Mouse (Mus musculus) hindbrain, embryonic 15.5 days (tissue): ENCODE measurements around the gene Gspt2. TPM values are rescaled to one million over a fixed set of nuclear protein-coding genes. Genes with fewer than 3 reads are reported as not detected.
A peak's percentile ranks its signal among the peaks of the same experiment; 100 is the strongest.
"Not testable (repeated sequence)": the region's sequence is repeated elsewhere in the genome, so short reads cannot be mapped to it uniquely, and the experiment has no call there.

Experiments used
- ATAC-seq: fragments of 200-750 bp; cut with Nextera tagmentation; 2 replicates; pipeline ENCODE4 v1.8.0; 2017; ENCODE audit warnings: low read depth, moderate number of reproducible peaks, moderate TSS enrichment; ENCODE audit not compliant: low FRiP score
- H3K27ac ChIP-seq: fragments of 300-500 bp; sonication (generic); replicated peaks from 2 replicates; pipeline ENCODE4 v1.5.1; 2015; ENCODE audit warnings: mild to moderate bottlenecking, inconsistent platforms
- H3K27me3 ChIP-seq: fragments of 300-500 bp; sonication (generic); 2 replicates; pipeline ENCODE4 v1.6.1; 2015; ENCODE audit warnings: control low read depth, inconsistent platforms
- H3K36me3 ChIP-seq: fragments of 300-500 bp; sonication (generic); 2 replicates; pipeline ENCODE4 v1.6.1; 2015; ENCODE audit warnings: control low read depth, inconsistent platforms
- H3K4me1 ChIP-seq: fragments of 300-500 bp; sonication (generic); replicated peaks from 2 replicates; pipeline ENCODE4 v1.6.1; 2015; ENCODE audit warnings: control low read depth, inconsistent platforms
- H3K4me2 ChIP-seq: fragments of 300-500 bp; sonication (generic); 2 replicates; pipeline ENCODE4 v1.6.1; 2015; ENCODE audit warnings: moderate library complexity, mild to moderate bottlenecking, inconsistent platforms
- H3K4me3 ChIP-seq: fragments of 300-500 bp; sonication (generic); 2 replicates; pipeline ENCODE4 v1.5.1; 2015; ENCODE audit warnings: mild to moderate bottlenecking, inconsistent platforms
- H3K9ac ChIP-seq: fragments of 300-500 bp; sonication (generic); 2 replicates; pipeline ENCODE4 v1.6.1; 2015; ENCODE audit warnings: inconsistent platforms
- H3K9me3 ChIP-seq: fragments of 300-500 bp; sonication (generic); 2 replicates; pipeline ENCODE4 v1.6.1; 2016; ENCODE audit warnings: control low read depth, inconsistent platforms
- WGBS: fragments of 180-500 bp; shearing (Covaris S2); methylation state at CpG from one replicate; pipeline ENCODE4 v1.1.7; 2015; 5-methylcytosine and 5-hydroxymethylcytosine counted together
- polyA plus RNA-seq: library from polyadenylated mRNA; unstranded; fragments of >200 nt; fragmentation: Nextera tagmentation; extraction: Ambion mirVana; gene quantifications from 2 replicates; pipeline ENCODE4 v1.2.1, GENCODE M21; 2015

The Gspt2 gene
- polyA plus RNA-seq: 22.2 and 22.6 TPM in 2 replicates

DNA sequence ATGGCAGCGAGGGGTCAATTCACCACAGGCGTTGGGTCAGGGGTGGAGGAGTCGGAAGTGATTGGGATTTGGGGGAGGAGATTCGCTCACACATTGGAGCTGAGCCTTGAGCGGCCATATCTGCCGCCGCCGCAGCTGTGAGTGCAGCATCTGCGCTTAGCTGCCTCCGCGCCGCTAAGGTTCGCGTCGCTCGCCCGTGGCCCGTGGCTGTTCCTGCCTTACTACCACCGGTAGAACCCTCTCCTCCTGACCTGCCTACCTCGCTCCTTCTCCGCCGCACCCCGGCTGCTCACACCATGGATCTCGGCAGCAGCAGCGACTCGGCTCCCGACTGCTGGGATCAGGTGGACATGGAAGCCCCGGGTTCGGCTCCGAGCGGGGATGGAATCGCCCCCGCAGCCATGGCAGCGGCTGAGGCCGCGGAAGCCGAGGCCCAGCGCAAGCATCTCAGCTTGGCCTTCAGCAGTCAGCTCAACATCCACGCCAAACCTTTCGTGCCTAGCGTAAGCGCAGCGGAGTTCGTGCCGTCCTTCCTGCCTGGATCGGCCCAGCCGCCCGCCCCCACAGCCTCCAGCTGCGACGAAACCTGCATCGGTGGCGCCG, at the start of gene Gspt2:
Gspt2 (plus strand) TSS at position 109 of the 603 bp plus-strand sequence.
- peak within 1 kb of the TSS; percentile 81 for H3K27ac ChIP-seq
- H3K9me3 ChIP-seq: no peaks in the 10 kb centered on the region
- H3K27me3 ChIP-seq: 0 out of 2 replicates have a peak, but pooled peaks cover 4% of the 10 kb centered on the region
- H3K36me3 ChIP-seq: no peaks in the 10 kb centered on the region
- H3K4me3 ChIP-seq: peak within 1 kb of the TSS; percentile 52
- peak within 1 kb of the TSS; percentile 61 for H3K4me2 ChIP-seq
- H3K4me1 ChIP-seq: peaks cover 17% of the 10 kb centered on the region
- peak within 1 kb of the TSS; percentile 61 for H3K9ac ChIP-seq
- peak; percentile 96 for ATAC-seq
- 18% methylated on average over 52 of the region's 53 CpGs for WGBS

DNA sequence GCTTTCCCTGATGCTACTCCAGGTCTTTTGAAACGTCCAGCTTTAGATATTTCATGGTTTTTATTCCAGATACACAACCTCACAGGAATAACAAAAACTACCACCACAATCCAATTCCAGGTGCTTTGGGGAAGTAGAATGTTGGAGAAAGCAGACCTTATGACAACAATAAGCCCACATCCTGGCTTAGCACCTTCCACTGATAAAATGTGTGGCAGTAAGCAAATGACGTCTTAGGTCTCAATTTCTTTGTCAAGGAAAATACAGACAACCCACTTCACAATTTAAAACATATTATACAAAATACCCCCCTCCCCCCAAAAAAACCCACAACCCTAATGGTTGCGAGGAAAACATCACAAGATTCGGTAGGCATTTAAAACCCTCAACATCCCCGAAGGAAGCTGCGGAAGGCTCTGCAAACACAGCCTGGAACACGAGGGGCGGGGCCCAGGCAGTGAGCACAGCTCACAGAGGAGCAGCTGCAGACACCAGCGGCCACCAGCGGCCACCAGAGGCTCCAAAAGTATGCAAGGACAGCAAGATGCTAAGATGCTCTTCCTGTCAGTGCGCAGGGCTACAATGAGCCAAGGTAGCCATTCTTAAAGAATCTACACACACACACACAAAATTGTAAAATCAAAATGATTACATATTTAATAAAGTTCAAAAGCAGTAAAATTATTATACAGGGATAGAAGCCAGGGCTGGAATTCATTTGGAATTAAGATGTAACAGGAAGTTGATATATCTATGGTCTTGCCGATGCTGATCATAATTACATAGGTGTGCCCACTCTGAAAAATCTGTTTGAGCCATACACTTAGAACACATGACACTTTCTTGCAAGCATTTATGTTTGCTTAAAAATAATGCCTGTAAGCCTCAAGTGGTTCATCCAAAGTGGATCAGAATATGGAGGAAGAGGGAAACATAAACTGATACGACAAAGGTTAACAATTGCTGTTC, 10.8 kb upstream of the Gspt2 start:
- 32% methylated on average over 13 of the region's 13 CpGs for WGBS
- H3K36me3 ChIP-seq: no peaks in the 10 kb centered on the region
- H3K27me3 ChIP-seq: no peaks in the 10 kb centered on the region
- H3K9ac ChIP-seq: peak overlapping the region; percentile 25; the same call in 1 of the 2 replicates
- peak overlapping the region; percentile 38 for H3K4me2 ChIP-seq
- H3K4me1 ChIP-seq: no peaks in the 10 kb centered on the region
- peak overlapping the region; percentile 74 for H3K27ac ChIP-seq
- H3K9me3 ChIP-seq: no peaks in the 10 kb centered on the region
- H3K4me3 ChIP-seq: peak overlapping the region; percentile 28
- ATAC-seq: peak; percentile 98

DNA sequence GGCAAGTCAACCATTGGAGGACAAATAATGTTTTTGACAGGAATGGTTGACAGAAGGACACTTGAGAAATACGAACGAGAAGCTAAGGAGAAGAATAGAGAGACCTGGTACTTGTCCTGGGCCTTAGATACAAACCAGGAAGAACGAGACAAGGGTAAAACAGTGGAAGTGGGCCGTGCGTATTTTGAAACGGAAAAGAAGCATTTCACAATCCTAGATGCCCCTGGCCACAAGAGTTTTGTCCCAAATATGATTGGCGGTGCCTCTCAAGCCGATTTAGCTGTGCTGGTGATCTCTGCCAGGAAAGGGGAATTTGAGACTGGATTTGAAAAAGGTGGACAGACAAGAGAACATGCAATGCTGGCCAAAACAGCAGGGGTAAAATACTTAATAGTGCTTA, 1.0 kb downstream of the Gspt2 start:
- ATAC-seq: no peak
- H3K9ac ChIP-seq: peak overlapping the region; percentile 61
- H3K9me3 ChIP-seq: no peaks in the 10 kb centered on the region
- peak overlapping the region; percentile 52 for H3K4me3 ChIP-seq
- no peak overlapping the region for H3K27ac ChIP-seq
- H3K4me2 ChIP-seq: peak overlapping the region; percentile 61
- H3K4me1 ChIP-seq: peaks cover 17% of the 10 kb centered on the region
- no peaks in the 10 kb centered on the region for H3K36me3 ChIP-seq
- H3K27me3 ChIP-seq: 0 out of 2 replicates have a peak, but pooled peaks cover 4% of the 10 kb centered on the region
- 60% methylated on average over 8 of the region's 8 CpGs for WGBS

DNA sequence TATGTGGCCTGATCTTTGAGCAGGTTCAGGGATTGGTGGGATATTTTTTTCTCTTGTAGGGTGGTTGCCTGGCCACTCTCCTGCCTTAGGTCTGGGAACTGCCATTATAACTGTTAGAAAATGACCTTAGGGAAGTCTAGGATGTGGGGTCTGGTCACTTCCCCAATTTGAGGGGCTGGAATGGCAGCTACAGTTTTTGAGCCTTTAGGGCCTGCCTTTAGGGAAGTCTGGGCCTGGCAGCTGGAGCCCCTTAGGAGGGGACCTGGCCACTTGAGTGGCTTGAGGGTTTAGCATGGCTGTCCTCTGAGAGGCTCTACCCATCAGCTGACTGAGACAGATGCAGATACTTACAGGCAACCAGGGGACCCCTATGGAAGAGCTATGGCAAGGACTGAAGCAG, 12.7 kb downstream of the Gspt2 start:
- Histone ChIP-seq H3K27ac (no peak overlapping the region), H3K9me3 (no peaks in the 10 kb centered on the region), H3K4me3 (no peak overlapping the region), H3K9ac (no peak overlapping the region), H3K4me1 (no peaks in the 10 kb centered on the region), H3K4me2 (no peak overlapping the region), H3K36me3 (no peaks in the 10 kb centered on the region), H3K27me3 (no peaks in the 10 kb centered on the region)
- no peak for ATAC-seq

DNA sequence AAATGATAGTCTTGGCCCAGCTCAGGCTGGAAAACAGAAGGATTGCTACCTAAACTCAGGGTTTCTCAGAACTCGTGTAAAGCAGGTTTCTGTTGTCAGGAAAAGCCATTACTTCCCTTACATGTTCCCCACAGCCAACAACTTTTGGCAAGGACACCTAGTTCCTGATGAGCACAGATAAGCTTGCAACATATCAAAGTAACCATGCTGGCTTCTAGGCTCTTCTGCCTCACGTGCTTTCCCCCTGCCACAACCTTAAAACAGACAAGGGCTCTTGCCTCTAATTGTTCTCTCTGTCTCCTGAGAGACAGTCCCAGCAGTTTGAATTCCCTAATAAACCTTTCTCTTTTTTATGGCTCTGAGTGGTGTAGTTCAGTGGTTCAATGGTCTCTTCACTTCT, 21.9 kb downstream of the Gspt2 start:
- H3K36me3 ChIP-seq: no peaks in the 10 kb centered on the region
- no peak overlapping the region for H3K4me2 ChIP-seq
- H3K27ac ChIP-seq: no peak overlapping the region
- H3K27me3 ChIP-seq: no peaks in the 10 kb centered on the region
- no peaks in the 10 kb centered on the region for H3K9me3 ChIP-seq
- 66% methylated on average over 2 of the region's 2 CpGs for WGBS
- H3K4me3 ChIP-seq: no peak overlapping the region
- ATAC-seq: no peak
- H3K9ac ChIP-seq: no peak overlapping the region
- H3K4me1 ChIP-seq: no peaks in the 10 kb centered on the region

DNA sequence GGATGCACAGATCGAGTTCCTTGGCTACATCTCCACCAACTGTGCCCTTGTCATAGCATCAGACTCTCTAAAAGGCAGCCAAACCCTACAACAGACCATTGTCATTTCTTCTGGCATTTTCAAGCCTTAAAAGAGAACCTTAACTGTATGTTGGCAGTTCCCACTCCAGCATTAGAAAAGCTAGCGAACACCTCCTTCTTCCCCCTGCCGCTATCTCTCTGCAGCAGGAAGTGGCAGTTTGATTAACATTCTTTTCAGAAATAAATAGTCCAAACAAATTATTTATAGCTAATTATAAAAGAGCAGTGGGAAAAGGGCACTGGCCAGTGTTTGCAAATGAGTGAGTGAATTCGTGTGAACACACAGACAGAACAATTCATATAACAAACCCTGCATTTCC, 34.9 kb downstream of the Gspt2 start:
- ATAC-seq: no peak
- no peaks in the 10 kb centered on the region for H3K27me3 ChIP-seq
- no peaks in the 10 kb centered on the region for H3K36me3 ChIP-seq
- no peak overlapping the region for H3K27ac ChIP-seq
- H3K4me2 ChIP-seq: no peak overlapping the region
- no peak overlapping the region for H3K4me3 ChIP-seq
- no peaks in the 10 kb centered on the region for H3K4me1 ChIP-seq
- WGBS: 49% methylated on average over 4 of the region's 4 CpGs
- no peaks in the 10 kb centered on the region for H3K9me3 ChIP-seq
- H3K9ac ChIP-seq: no peak overlapping the region

DNA sequence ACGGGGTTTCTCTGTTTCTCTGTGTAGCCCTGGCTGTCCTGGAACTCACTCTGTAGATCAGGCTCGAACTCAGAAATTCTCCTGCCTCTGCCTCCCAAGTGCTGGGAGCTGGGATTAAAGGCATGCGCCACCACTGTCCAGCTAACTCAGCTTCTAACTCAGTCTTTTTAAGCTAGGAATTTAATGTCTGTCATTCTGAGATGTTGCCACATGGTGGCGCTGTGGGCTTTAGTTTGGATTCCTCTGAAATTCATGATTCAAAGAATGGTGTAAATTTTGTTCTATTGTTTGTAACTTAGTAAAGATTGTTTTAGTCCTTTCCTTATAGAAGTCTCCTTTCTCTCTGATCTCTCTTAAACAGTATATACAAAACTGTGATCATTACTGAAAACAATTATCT, 39.1 kb downstream of the Gspt2 start:
- no peak overlapping the region for H3K27ac ChIP-seq
- 51% methylated on average over 4 of the region's 4 CpGs for WGBS
- H3K27me3 ChIP-seq: no peaks in the 10 kb centered on the region
- no peak overlapping the region for H3K9ac ChIP-seq
- H3K4me2 ChIP-seq: no peak overlapping the region
- H3K4me3 ChIP-seq: no peak overlapping the region
- ATAC-seq: no peak
- no peaks in the 10 kb centered on the region for H3K9me3 ChIP-seq
- H3K36me3 ChIP-seq: no peaks in the 10 kb centered on the region
- no peaks in the 10 kb centered on the region for H3K4me1 ChIP-seq

DNA sequence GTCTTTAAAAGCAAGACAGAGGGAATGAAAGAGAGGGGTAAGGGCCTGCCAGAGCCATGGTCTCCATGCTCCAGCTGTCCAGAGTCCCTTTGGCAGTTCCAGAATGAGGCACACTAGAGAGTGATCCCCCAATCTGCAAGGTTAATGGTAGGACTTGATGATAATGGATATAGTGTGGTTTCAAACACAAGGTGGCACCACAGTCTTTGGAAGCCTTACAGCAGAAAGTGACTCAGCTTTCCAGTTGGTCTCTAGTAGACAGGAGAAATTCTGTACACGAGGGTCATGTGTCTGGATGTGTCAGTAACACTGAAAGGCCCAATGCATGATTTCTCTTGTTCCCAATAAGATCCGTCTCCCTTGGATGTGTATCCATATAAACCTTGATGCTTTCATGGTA, 45.7 kb downstream of the Gspt2 start:
- not testable (repeated sequence) for H3K9me3 ChIP-seq, H3K27ac ChIP-seq, H3K9ac ChIP-seq, H3K36me3 ChIP-seq, H3K4me2 ChIP-seq, H3K27me3 ChIP-seq, H3K4me1 ChIP-seq, ATAC-seq, H3K4me3 ChIP-seq
- no CpG with 5 or more reads among the region's 2 CpGs for WGBS

DNA sequence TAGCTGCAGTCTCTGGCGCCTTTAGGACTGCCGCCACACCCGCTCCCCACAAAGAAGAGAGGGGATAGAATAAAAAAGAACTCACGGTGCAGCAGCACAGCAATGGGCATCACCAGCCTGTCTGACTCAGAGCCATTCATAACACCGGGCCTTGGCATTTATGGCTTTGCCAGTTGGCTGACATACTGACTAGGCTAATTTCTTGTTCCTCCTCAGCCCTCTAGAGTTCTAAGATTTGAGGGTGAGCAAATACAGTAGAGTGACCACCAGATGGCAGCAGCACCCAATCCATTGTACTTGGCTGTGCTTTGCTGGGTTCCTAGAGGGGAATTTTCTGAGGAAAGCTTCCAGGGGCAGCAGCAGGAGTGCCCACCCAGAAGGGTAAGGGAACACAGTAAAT, 53.7 kb downstream of the Gspt2 start:
- peak; percentile 84 for ATAC-seq

More for the DNA sequence above, 53.7 kb downstream of the Gspt2 start:
- H3K9me3 ChIP-seq, H3K27me3 ChIP-seq, H3K27ac ChIP-seq, H3K36me3 ChIP-seq, H3K4me1 ChIP-seq, H3K9ac ChIP-seq, H3K4me2 ChIP-seq, H3K4me3 ChIP-seq: not testable (repeated sequence)
- 91% methylated on average over 5 of the region's 5 CpGs for WGBS

Other genes starting within 250 kb of the Gspt2 start
- gene Maged1, start 93.9 kb upstream of the Gspt2 start, polyA plus RNA-seq: 922 and 962 TPM in 2 replicates
- 1.7 and 1.8 TPM in 2 replicates for gene Zxdb, start 88.5 kb downstream of the Gspt2 start, polyA plus RNA-seq